Mouse (Mus musculus) hindbrain, embryonic 10.5 days (tissue): Measurements from ENCODE around the gene Trpt1. TPM values are rescaled to one million over a fixed set of nuclear protein-coding genes. Genes with fewer than 3 reads are reported as not detected.

Experiments used
- DNase-seq: peaks from one replicate; pipeline ENCODE4 v3.0.0-alpha.2; 2017; ENCODE audit warnings: low spot score
- H3K27ac ChIP-seq: fragments of 300-500 bp; sonication (generic); 2 replicates; pipeline ENCODE4 v1.5.1; 2016; ENCODE audit warnings: mild to moderate bottlenecking, moderate library complexity
- H3K27me3 ChIP-seq: fragments of 300-500 bp; sonication (generic); 2 replicates; pipeline ENCODE4 v1.6.1; 2016; ENCODE audit warnings: mild to moderate bottlenecking; ENCODE audit not compliant: poor library complexity, insufficient read depth, severe bottlenecking
- H3K36me3 ChIP-seq: fragments of 300-500 bp; sonication (generic); 2 replicates; pipeline ENCODE4 v1.6.1; 2016; ENCODE audit warnings: mild to moderate bottlenecking, moderate library complexity
- H3K4me1 ChIP-seq: fragments of 300-500 bp; sonication (generic); replicated peaks from 2 replicates; pipeline ENCODE4 v1.6.1; 2016; ENCODE audit warnings: mild to moderate bottlenecking
- H3K4me3 ChIP-seq: fragments of 300-500 bp; sonication (generic); 2 replicates; pipeline ENCODE4 v1.5.1; 2016; ENCODE audit warnings: mild to moderate bottlenecking, moderate library complexity
- H3K9me3 ChIP-seq: fragments of 300-500 bp; sonication (generic); 2 replicates; pipeline ENCODE4 v1.6.1; 2016; ENCODE audit warnings: mild to moderate bottlenecking, moderate library complexity
- WGBS: fragments of 180-500 bp; shearing (Covaris S2); methylation state at CpG from one replicate; pipeline ENCODE4 v1.1.7; 2016; 5-methylcytosine and 5-hydroxymethylcytosine counted together
- polyA plus RNA-seq: library from polyadenylated mRNA; unstranded; fragments of >200 nt; fragmentation: Nextera tagmentation; extraction: Ambion mirVana; gene quantifications from 2 replicates; pipeline ENCODE4 v1.2.1, GENCODE M21; 2016

Trpt1 gene
- polyA plus RNA-seq, 1 experiment from 2014 or later: 13.5 TPM

GRCm38 (mm10) chr19:7013984-7014383 lies 18.1 kb downstream of the Trpt1 start:
- Histone ChIP-seq H3K4me3 (no peak overlapping the region), H3K36me3 (peaks cover 49% of the 10 kb centered on the region), H3K9me3 (no peaks in the 10 kb centered on the region), H3K4me1 (no peaks in the 10 kb centered on the region), H3K27me3 (no peaks in the 10 kb centered on the region), H3K27ac (no peak overlapping the region)
- DNase-seq: no peak
- WGBS: 87% methylated on average over 9 of the region's 9 CpGs

- Histone ChIP-seq H3K9me3 (no peaks in the 10 kb centered on the region), H3K36me3 (peaks cover 56% of the 10 kb centered on the region), H3K27me3 (no peaks in the 10 kb centered on the region), H3K27ac (no peak overlapping the region), H3K4me3 (no peak overlapping the region), H3K4me1 (no peaks in the 10 kb centered on the region)
- no peak for DNase-seq
- 90% methylated on average over 20 of the region's 20 CpGs for WGBS
Observed at GRCm38 (mm10) chr19:7014481-7015135, 18.7 kb downstream of the Trpt1 start.

DNA sequence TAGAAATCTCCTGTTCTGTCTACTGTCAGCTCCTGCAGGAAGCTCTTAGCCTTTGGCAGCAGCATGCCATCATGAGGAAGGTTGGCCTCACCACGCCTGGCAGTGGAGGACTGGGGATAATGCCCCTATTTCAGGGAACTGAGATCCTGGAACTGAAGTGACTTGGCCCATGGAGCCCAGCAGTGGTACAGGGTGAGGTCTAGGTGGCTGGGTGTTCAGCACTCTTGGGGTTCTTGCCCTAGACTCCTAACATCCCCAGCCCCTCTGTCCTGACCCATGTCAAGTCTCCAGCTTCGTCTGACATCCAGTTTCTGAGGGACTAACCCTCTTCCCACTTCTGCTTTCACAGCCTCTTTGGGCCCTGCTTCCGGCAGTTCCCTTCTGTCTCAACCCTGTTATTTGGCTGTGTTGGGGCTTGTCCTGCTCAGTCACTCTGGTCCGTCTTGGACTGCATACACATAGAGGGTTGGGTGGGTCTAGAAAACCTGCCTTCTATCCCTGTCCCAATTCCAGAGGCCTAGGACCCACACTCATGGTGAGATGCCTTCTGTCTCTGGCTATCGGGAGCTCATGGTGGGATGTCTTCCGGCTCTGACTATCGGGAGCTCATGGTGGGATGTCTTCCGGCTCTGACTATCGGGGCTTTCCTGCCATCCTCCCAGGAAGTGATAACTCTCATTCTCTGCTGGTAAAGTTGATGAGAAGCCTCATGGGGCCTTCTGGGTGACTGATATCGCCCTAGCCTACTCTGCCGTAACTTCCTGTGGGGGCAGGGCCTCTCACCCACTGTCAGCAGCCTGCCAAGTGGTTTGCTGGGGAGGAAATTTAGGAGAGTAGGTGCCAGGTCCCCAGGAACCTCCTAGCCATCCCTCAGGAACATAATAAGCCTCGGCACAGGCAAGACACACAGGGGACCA lies 21.9 kb downstream of the Trpt1 start:
- no peak for DNase-seq
- H3K36me3 ChIP-seq: peaks cover 88% of the 10 kb centered on the region
- no peak overlapping the region for H3K27ac ChIP-seq
- H3K4me1 ChIP-seq: no peaks in the 10 kb centered on the region
- no peak overlapping the region for H3K4me3 ChIP-seq
- H3K9me3 ChIP-seq: no peaks in the 10 kb centered on the region
- WGBS: 83% methylated on average over 12 of the region's 12 CpGs
- H3K27me3 ChIP-seq: no peaks in the 10 kb centered on the region

DNA sequence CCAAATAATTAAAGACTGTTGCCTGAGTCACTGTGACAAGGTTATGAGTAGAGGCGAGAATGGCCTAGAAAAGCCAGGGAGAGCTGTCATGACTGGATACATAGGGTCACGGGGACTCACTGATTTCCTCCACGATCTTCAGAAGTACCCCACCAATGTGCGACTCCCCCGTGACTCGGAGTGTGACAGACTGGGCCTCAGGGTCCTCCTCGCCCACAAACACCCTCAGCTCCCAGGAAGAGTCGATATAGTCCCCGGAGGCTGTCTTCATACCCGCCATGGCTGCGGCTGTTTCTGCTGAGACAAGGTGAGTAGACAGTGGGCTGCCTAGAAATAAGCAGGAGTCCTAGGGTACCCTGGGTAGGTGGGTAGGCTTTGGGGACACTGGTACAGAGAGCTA lies 22.6 kb downstream of the Trpt1 start:
- Histone ChIP-seq H3K27me3 (no peaks in the 10 kb centered on the region), H3K36me3 (peaks cover 90% of the 10 kb centered on the region), H3K27ac (no peak overlapping the region), H3K9me3 (no peaks in the 10 kb centered on the region), H3K4me3 (no peak overlapping the region), H3K4me1 (no peaks in the 10 kb centered on the region)
- no peak for DNase-seq
- 89% methylated on average over 11 of the region's 11 CpGs for WGBS

DNA sequence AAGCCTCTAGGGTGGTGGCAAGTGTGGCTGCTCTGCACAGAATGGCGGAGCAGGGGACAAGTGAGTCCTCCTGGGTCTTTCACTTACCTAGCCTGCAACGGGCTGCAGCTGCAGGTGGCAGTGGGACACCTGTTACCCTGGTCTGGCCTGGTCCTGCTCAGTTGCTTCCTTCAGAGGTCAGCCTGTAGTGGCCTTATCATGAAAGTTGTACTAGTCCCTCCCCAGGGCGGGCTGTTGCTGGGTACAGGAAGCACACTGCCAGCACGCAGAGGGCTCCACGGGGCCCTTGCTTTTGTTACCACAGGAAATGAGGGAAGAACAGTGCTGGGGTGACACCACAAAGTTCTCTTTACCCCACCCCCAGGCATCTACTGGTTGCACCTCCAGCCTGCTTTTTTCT lies 23.3 kb downstream of the Trpt1 start, which contains the start of gene Fermt3:
Fermt3 (minus strand) TSS at position 279 of the 400 bp plus-strand sequence.
- H3K9me3 ChIP-seq: no peaks in the 10 kb centered on the region
- H3K4me1 ChIP-seq: no peaks in the 10 kb centered on the region
- H3K27ac ChIP-seq: no peak within 1 kb of the TSS
- DNase-seq: no peak
- H3K36me3 ChIP-seq: peaks cover 90% of the 10 kb centered on the region
- 91% methylated on average over 5 of the region's 5 CpGs for WGBS
- no peaks in the 10 kb centered on the region for H3K27me3 ChIP-seq
- H3K4me3 ChIP-seq: no peak within 1 kb of the TSS; the same call in 1 of the 2 replicates

- Histone ChIP-seq H3K4me1 (no peaks in the 10 kb centered on the region), H3K9me3 (no peaks in the 10 kb centered on the region), H3K27me3 (no peaks in the 10 kb centered on the region), H3K36me3 (peaks cover 94% of the 10 kb centered on the region), H3K4me3 (no peak overlapping the region), H3K27ac (no peak overlapping the region)
- peak; percentile 40 for DNase-seq
- 52% methylated on average over 3 of the region's 3 CpGs for WGBS
Observed at GRCm38 (mm10) chr19:7020224-7020641, 24.3 kb downstream of the Trpt1 start.

GRCm38 (mm10) chr19:7029531-7029930 lies 33.6 kb downstream of the Trpt1 start:
- H3K27ac ChIP-seq: no peak overlapping the region
- no peak overlapping the region for H3K4me3 ChIP-seq
- no peaks in the 10 kb centered on the region for H3K4me1 ChIP-seq
- peaks cover 99% of the 10 kb centered on the region for H3K36me3 ChIP-seq
- no peaks in the 10 kb centered on the region for H3K27me3 ChIP-seq
- DNase-seq: no peak
- WGBS: 94% methylated on average over 5 of the region's 5 CpGs
- no peaks in the 10 kb centered on the region for H3K9me3 ChIP-seq

DNA sequence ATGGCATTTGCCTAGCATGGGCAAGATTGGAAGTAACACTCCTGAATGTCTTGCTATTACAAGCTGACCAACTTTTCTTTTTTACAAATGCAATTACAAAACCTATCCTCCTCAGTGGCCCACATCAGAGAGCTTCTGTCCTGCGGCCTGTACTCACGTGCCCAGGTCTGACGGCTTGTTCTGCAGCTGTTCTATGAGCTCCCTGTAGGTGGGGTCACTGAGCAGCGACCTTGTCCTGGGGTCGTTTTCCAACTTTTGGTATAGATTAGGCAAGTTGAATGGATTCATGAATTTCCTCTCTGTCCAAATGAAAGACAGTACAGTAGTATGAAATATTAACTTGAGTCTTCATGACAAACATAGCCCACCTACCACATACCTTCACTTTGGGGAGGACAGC lies 38.1 kb downstream of the Trpt1 start:
- Histone ChIP-seq H3K9me3 (no peaks in the 10 kb centered on the region), H3K27me3 (no peaks in the 10 kb centered on the region), H3K27ac (no peak overlapping the region), H3K36me3 (peaks cover 91% of the 10 kb centered on the region), H3K4me3 (no peak overlapping the region), H3K4me1 (peaks cover 21% of the 10 kb centered on the region)
- no peak for DNase-seq
- 94% methylated on average over 5 of the region's 5 CpGs for WGBS

- Histone ChIP-seq H3K9me3 (no peaks in the 10 kb centered on the region), H3K4me3 (peak overlapping the region; percentile 94), H3K27me3 (no peaks in the 10 kb centered on the region), H3K27ac (peak overlapping the region; percentile 98), H3K4me1 (peaks cover 30% of the 10 kb centered on the region), H3K36me3 (peaks cover 40% of the 10 kb centered on the region)
- WGBS: 2% methylated on average over 35 of the region's 35 CpGs
- DNase-seq: peak; percentile 66
Observed at GRCm38 (mm10) chr19:7039088-7039720, 43.3 kb downstream of the Trpt1 start.

- peak; percentile 99 for DNase-seq
- H3K4me3 ChIP-seq: peak within 1 kb of the TSS; percentile 94
- peaks cover 30% of the 10 kb centered on the region for H3K4me1 ChIP-seq
- H3K9me3 ChIP-seq: no peaks in the 10 kb centered on the region
- peaks cover 32% of the 10 kb centered on the region for H3K36me3 ChIP-seq
- peak within 1 kb of the TSS; percentile 98 for H3K27ac ChIP-seq
- WGBS: under 1% methylated on average over 49 of the region's 49 CpGs
- no peaks in the 10 kb centered on the region for H3K27me3 ChIP-seq
Observed at GRCm38 (mm10) chr19:7039841-7040636, 44.1 kb downstream of the Trpt1 start, which contains the start of gene Stip1. Stip1 (minus strand) TSS chr19:7039967.

DNA sequence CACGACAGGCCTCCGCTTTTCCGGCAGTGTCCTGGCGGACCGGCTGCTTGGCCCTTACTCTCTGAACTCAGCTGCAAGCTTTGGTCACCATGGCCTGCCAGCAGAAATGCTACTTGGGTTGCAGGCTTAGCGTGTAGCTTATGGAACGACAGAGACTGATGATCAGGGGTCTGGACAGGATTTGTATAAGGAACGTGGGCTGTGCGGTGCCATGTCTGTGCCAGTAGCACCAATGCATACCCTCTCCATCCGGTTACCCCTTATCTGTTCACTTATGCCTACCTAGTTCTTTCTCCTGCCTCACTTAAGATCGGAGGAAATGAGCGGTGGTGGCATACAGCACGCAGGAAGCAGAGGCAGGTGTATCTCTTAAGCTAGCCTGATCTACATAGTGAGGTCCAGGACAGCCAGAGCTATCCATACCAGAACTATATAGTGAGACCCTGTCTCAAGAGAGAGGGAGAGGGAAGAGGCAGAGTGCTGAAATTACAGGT lies 44.8 kb downstream of the Trpt1 start:
- DNase-seq: no peak
- no peaks in the 10 kb centered on the region for H3K27me3 ChIP-seq
- H3K27ac ChIP-seq: peak overlapping the region; percentile 95
- peaks cover 30% of the 10 kb centered on the region for H3K4me1 ChIP-seq
- peaks cover 25% of the 10 kb centered on the region for H3K36me3 ChIP-seq
- 32% methylated on average over 13 of the region's 13 CpGs for WGBS
- peak overlapping the region; percentile 94 for H3K4me3 ChIP-seq
- H3K9me3 ChIP-seq: no peaks in the 10 kb centered on the region

GRCm38 (mm10) chr19:7041171-7041570 lies 45.2 kb downstream of the Trpt1 start:
- Histone ChIP-seq H3K27me3 (no peaks in the 10 kb centered on the region), H3K4me3 (peak overlapping the region; percentile 94), H3K9me3 (no peaks in the 10 kb centered on the region), H3K36me3 (peaks cover 24% of the 10 kb centered on the region), H3K27ac (peak overlapping the region; percentile 95; the same call in 1 of the 2 replicates), H3K4me1 (peaks cover 30% of the 10 kb centered on the region)
- WGBS: 90% methylated on average over 2 of the region's 2 CpGs
- no peak for DNase-seq
